ENCODE assay signal across 34 mouse cellular contexts in the genomic region with DNA sequence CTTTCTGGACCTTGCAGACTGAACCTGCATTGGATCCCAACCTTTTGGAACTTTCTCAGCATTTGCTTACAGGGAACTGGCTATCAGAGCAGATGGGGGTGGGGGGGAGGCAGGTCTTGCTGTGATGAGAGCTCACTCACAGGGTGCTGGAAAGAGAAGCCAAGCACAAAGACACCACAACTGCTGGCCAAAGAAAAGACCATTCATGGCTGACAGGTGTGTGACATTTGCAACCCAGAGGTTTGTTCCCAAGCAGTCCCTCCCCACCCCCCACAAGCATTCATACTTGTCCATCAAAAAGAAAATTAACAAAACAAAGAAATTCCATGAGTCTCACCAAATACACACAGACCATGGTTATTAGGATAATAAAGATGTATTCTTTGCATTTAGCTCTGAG.
"Had no signal": no experiment of that assay in that cellular context is flagged by ENCODE, and none has a peak within 500 bp of the region (broad histone marks: within the 10 kb centered on the region; RNA-seq: fewer than 3 reads in every experiment).

No protein-coding gene starts in this region.

- H3K9me3 ChIP-seq: heart, embryonic 10.5 days; heart, embryonic 12.5 days; heart, embryonic 13.5 days; heart, embryonic 15.5 days; hindbrain, embryonic 10.5 days; hindbrain, embryonic 12.5 days; hindbrain, embryonic 13.5 days; hindbrain, embryonic 15.5 days; intestine, embryonic 15.5 days; kidney, embryonic 15.5 days had no signal

- ATAC-seq: hindbrain, embryonic 16.5 days; inflammation-experienced regulatory T-cells, adult 6 months; intestine, embryonic 15.5 days; intestine, embryonic 16.5 days; intestine, postnatal 0 days had no signal

- H3K27ac ChIP-seq: heart, embryonic 10.5 days; heart, embryonic 13.5 days; heart, embryonic 15.5 days; hindbrain, embryonic 10.5 days; hindbrain, embryonic 12.5 days; hindbrain, embryonic 13.5 days; hindbrain, embryonic 14.5 days; hindbrain, embryonic 15.5 days; intestine, embryonic 15.5 days; kidney, embryonic 15.5 days; kidney, postnatal 0 days; layer of hippocampus, adult 2 months had no signal

- DNase-seq: heart, postnatal 10 days; heart, postnatal 14 days; heart, postnatal 36 days; heart, postnatal 4 days; kidney, adult 11 months; kidney, adult 18-20 months; kidney, adult 2 months; kidney, adult 8-10 months; kidney, adult 9 months; kidney, postnatal 10 days; kidney, postnatal 14 days; kidney, postnatal 25 days; kidney, postnatal 36 days; kidney, postnatal 4 days; layer of hippocampus, adult 9-11 months; layer of hippocampus, postnatal 36 days had no signal

- H3K27me3 ChIP-seq: heart, embryonic 12.5 days; heart, embryonic 13.5 days; heart, embryonic 15.5 days; hindbrain, embryonic 12.5 days; hindbrain, embryonic 13.5 days; hindbrain, embryonic 15.5 days; intestine, embryonic 15.5 days had no signal

- H3K9ac ChIP-seq: heart, embryonic 12.5 days; heart, embryonic 13.5 days; heart, embryonic 15.5 days; hindbrain, embryonic 12.5 days; hindbrain, embryonic 13.5 days; hindbrain, embryonic 14.5 days; hindbrain, embryonic 15.5 days; intestine, embryonic 15.5 days; kidney, embryonic 15.5 days had no signal

- H3K4me2 ChIP-seq: heart, embryonic 11.5 days; heart, embryonic 12.5 days; heart, embryonic 13.5 days; heart, embryonic 15.5 days; hindbrain, embryonic 12.5 days; hindbrain, embryonic 13.5 days; hindbrain, embryonic 14.5 days; hindbrain, embryonic 15.5 days; intestine, embryonic 15.5 days; kidney, embryonic 15.5 days had no signal

- H3K4me1 ChIP-seq: hindbrain, embryonic 12.5 days; hindbrain, embryonic 13.5 days; hindbrain, embryonic 15.5 days; intestine, embryonic 15.5 days; kidney, embryonic 15.5 days had no signal

- H3K36me3 ChIP-seq: heart, embryonic 10.5 days; heart, embryonic 12.5 days; heart, embryonic 13.5 days; heart, embryonic 15.5 days; hindbrain, embryonic 10.5 days; hindbrain, embryonic 12.5 days; hindbrain, embryonic 13.5 days; hindbrain, embryonic 15.5 days; intestine, embryonic 15.5 days; kidney, embryonic 15.5 days had no signal

- H3K4me3 ChIP-seq: heart, embryonic 10.5 days; heart, embryonic 12.5 days; heart, embryonic 13.5 days; heart, embryonic 15.5 days; hindbrain, embryonic 10.5 days; hindbrain, embryonic 12.5 days; hindbrain, embryonic 13.5 days; hindbrain, embryonic 15.5 days; intestine, embryonic 15.5 days; kidney, embryonic 15.5 days; layer of hippocampus, adult 2 months had no signal
